Mouse (Mus musculus): ENCODE measurements at regions not wholly inside any gene's neighbourhood (a gene's known extent, or its start where the extent isn't known, plus 50 kb on each side); places are given as distances from the start of the nearest gene placed in this dataset.
A peak's percentile ranks its signal among the peaks of the same experiment; 100 is the strongest.
"Not testable (repeated sequence)": the region's sequence is repeated elsewhere in the genome, so short reads cannot be mapped to it uniquely, and the experiment has no call there.

GRCm38 (mm10) chr16:20047356-20047755 is 50.0 kb upstream of the Klhl24 start:
- H3K36me3 ChIP-seq (ENCODE audit: control insufficient read depth, insufficient read depth, low read length), result no peaks in the 10 kb centered on the region
- H3K4me1 ChIP-seq (ENCODE audit: control insufficient read depth, insufficient read depth, low read length), result no peaks in the 10 kb centered on the region
- no peak overlapping the region for H3K27ac ChIP-seq (ENCODE audit: insufficient read depth, low read depth, low read length)
- no peaks in the 10 kb centered on the region for H3K27me3 ChIP-seq (replicated peaks; ENCODE audit: control insufficient read depth, insufficient read depth, low read length)
- WGBS, result 96% methylated on average over 2 of the region's 2 CpGs
- no peak overlapping the region for H3K4me3 ChIP-seq (ENCODE audit: insufficient read depth, low read depth, low read length)
- no peak for DNase-seq
- no peak for TF ChIP-seq POLR2A (IDR thresholded peaks at IDR 0.05; ENCODE audit: low read depth, low read length)
- TF ChIP-seq CTCF (conservative IDR thresholded peaks at IDR 0.05; ENCODE audit: insufficient read depth, insufficient read length, low read depth, low read length), result no peak

GRCm38 (mm10) chr16:20035166-20035565 is 52.3 kb upstream of the Klhl6 start:
- H3K4me3 ChIP-seq (ENCODE audit: insufficient read depth, low read depth, low read length); H3K27ac ChIP-seq (ENCODE audit: insufficient read depth, low read depth, low read length); H3K4me1 ChIP-seq (ENCODE audit: control insufficient read depth, insufficient read depth, low read length); H3K27me3 ChIP-seq (replicated peaks; ENCODE audit: control insufficient read depth, insufficient read depth, low read length); H3K36me3 ChIP-seq (ENCODE audit: control insufficient read depth, insufficient read depth, low read length): not testable (repeated sequence)
- DNase-seq, result peak; percentile 78
- 54% methylated on average over 2 of the region's 2 CpGs for WGBS

- Histone ChIP-seq H3K36me3 (ENCODE audit: control insufficient read depth, insufficient read depth, low read length) (no peaks in the 10 kb centered on the region), H3K27ac (ENCODE audit: insufficient read depth, low read depth, low read length) (no peak overlapping the region), H3K27me3 (replicated peaks; ENCODE audit: control insufficient read depth, insufficient read depth, low read length) (no peaks in the 10 kb centered on the region), H3K4me1 (ENCODE audit: control insufficient read depth, insufficient read depth, low read length) (no peaks in the 10 kb centered on the region), H3K4me3 (ENCODE audit: insufficient read depth, low read depth, low read length) (no peak overlapping the region)
- WGBS, result 80% methylated on average over 4 of the region's 4 CpGs
- peak; percentile 65 for DNase-seq
- TF ChIP-seq POLR2A (IDR thresholded peaks at IDR 0.05; ENCODE audit: low read depth, low read length) (no peak), CTCF (conservative IDR thresholded peaks at IDR 0.05; ENCODE audit: insufficient read depth, insufficient read length, low read depth, low read length) (no peak)
Measured at GRCm38 (mm10) chr16:20032328-20033081, 49.7 kb upstream of the Klhl6 start.

Data from kidney, adult 2 months (tissue).